Mouse (Mus musculus) ovary, postnatal 36 days (tissue): Measurements from ENCODE around the gene Trim65.
A peak's percentile ranks its signal among the peaks of the same experiment; 100 is the strongest.
"Not testable (repeated sequence)": the region's sequence is repeated elsewhere in the genome, so short reads cannot be mapped to it uniquely, and the experiment has no call there.

ENCODE experiments used
- DNase-seq: peaks from one replicate; pipeline ENCODE4 v3.0.0; 2022; ENCODE audit warnings: low spot score, mixed read lengths

Gene Trim65

DNA sequence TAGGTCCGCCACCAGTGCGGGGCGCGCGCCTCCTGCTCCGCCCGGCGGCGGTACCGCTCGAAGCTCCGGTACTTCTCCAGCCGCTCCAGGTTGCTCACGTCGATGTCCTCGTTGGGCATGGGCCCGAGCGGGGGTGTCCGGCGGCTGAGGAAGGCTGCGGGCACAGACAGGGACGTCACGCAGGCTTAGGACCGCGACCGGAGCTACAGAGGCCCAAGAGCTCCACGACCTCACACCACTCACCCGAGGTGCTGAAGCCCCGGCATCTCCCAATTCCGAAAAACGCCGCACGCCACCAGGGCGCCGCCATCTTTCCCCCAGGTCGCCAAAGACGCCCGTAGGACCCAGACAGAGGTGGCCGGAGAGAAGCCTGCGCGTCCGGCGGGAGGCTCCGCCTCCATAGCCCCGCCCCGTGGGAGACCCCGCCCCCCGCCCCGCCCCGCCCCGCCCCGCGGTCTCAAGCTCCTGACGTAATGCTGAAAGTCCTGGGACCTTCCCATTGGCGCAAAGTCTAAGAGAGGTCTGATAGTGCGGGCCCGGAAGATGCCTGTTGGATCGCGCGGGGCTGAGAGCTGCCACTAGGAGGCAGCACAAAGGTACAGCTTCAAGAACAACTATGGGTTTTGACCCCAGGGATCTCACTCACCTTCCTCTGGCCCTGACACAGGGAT, 7.7 kb upstream of the Trim65 start, which contains the start of gene Mrpl38:
TSS of gene Mrpl38 (minus strand) at position 401 of the 671 bp plus-strand sequence.
- peak; percentile 89 for DNase-seq

- DNase-seq, result no peak
These were observed 7.2 kb upstream of the Trim65 start for GRCm38 (mm10) chr11:116138096-116138467.

- DNase-seq, result no peak
These were observed 3.2 kb upstream of the Trim65 start for GRCm38 (mm10) chr11:116134171-116134570.

DNA sequence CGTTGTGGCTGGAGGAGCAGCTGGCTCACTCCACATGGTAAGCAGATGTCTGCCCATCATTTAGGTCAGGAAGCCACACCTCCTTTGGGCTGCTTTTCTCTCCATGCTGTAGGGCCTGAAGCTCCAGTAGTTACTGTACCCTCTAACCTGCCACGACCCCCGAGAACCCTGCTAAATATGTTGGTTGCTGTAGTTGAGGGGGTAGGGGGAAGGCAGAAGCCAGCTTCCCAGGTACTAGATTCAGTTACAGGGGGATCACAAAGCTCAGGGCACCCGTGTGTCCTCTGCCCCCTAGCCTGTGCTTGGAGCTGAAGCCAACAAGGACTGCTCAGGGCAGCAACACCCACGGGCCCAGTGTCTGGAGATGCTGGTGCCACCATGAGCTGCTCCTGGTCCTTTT, 2.6 kb upstream of the Trim65 start:
- DNase-seq, result no peak

GRCm38 (mm10) chr11:116132366-116133333, 1.7 kb upstream of the Trim65 start:
- no peak for DNase-seq

GRCm38 (mm10) chr11:116131349-116132170, 632 bp upstream of the Trim65 start:
- DNase-seq, result no peak

- DNase-seq, result no peak
These were observed 888 bp downstream of the Trim65 start for GRCm38 (mm10) chr11:116129993-116130487.

- DNase-seq, result no peak
These were observed 1.7 kb downstream of the Trim65 start for GRCm38 (mm10) chr11:116129091-116129790.

GRCm38 (mm10) chr11:116127986-116128385, 2.9 kb downstream of the Trim65 start:
- no peak for DNase-seq

DNA sequence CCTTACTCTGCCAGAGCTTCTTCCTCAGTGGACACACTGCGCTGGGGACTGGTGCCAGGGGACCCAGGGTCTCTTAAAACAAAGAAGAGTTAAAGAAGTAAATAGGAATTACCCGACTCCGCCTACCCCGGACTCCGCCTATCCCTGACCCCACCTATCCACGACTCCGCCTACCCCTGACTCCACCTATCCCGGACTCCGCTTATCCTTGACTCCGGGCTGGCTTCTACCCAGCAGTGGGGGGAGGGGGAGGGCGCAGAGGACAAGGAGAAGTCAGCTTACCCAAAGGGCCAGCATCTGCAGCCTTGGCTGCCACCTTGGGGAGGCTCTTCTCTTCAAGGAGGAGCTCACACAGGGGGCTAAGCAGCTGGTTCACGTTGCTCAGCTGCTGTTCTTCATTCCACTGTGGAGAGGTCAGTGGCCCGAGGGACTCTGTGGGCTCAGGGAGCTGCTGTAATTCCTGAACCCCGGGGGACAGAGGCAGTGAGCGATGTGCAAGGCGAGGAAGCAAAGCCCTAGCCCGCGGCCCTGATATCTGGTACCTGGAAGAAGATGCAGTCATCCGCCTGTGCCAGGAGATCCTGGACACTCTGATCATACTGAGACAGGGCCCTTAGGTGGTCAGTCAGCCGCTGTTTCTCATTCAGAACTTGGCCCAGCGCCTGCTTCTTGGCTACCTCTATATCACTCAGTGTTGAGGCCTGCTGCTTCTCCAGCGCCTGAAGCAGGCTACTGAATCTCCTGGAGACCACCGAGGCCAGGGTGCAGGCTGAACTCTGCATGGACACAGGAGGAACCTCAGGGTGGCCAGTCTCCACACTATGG, 3.6 kb downstream of the Trim65 start, which contains the start of gene Trim47:
TSS of gene Trim47 (minus strand) at position 55 of the 825 bp plus-strand sequence.
- peak; percentile 88 for DNase-seq

GRCm38 (mm10) chr11:116126261-116126660, 4.7 kb downstream of the Trim65 start:
- DNase-seq, result no peak

DNA sequence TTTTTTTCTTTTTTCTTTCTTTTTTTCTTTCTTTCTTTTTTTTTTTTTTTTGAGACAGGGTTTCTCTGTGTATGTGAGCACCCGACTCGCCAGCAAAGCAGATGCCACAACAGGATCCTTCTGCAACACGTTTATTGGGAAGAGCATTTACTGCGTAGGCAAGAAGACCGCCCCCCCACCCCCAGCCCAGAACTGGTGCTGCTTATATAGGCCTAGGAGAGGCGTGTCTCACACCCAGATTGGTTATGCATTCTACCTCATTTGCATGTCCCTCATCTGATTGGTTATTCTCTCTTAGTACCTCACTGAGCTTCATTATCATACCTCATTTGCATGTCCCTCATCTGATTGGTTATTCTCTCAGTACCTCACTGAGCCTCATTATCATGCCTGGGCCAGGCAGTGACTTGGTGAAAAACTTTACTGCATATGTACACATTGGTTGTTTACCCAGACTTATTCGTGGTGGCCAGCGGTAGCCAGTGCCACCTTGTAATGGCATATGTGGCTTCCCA, 9.1 kb downstream of the Trim65 start:
- DNase-seq, result not testable (repeated sequence)

DNA sequence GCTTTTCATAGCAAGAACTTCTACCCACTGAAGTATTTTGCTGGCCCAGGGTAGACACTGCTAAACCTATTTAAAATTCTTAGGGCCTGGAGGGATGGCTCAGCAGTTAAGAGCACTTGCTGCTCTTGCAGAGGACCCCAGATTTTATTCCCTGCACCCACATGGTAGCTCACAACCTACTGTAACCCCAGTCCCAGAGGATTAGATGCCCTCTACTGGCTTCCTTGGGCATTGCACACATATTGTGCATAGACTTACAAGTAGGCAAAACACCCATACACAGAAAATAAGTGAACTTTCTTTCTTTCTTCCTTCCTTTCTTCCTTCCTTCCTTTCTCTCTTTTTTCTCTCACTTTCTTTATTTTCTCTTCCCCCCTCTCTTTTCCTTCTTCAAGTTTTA, 13.1 kb downstream of the Trim65 start:
- DNase-seq, result no peak

GRCm38 (mm10) chr11:116117241-116117640, 13.7 kb downstream of the Trim65 start:
- no peak for DNase-seq

GRCm38 (mm10) chr11:116111611-116112203, 19.2 kb downstream of the Trim65 start:
- no peak for DNase-seq

- no peak for DNase-seq
These were observed 19.9 kb downstream of the Trim65 start for GRCm38 (mm10) chr11:116111067-116111466.

- DNase-seq, result no peak
These were observed 20.4 kb downstream of the Trim65 start for GRCm38 (mm10) chr11:116110540-116110939.

DNA sequence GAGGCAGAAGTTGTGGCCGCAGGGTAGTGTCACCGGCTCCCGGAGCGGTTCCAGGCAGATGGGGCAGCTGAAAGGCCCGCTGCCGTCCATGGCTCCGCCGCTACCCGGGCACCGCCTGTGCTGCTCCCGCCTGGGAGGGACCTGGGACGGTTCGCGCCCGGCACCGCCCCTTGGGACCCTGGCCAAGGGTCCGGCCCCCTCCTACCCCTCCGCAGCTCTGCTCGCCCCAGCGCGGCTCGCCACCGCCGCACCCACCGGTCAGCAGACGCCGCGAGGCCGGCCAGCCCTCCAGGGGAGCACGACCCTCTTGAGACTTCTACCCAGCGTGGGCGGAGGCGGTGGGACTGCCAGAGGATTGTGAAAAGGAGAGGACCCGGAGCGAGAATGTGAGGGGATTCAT, 20.8 kb downstream of the Trim65 start:
- DNase-seq, result peak; percentile 87

GRCm38 (mm10) chr11:116109441-116110081, 21.4 kb downstream of the Trim65 start:
- DNase-seq, result peak; percentile 57
